Mouse (Mus musculus): ENCODE measurements at regions not wholly inside any gene's neighbourhood (a gene's known extent, or its start where the extent isn't known, plus 50 kb on each side); places are given as distances from the start of the nearest gene placed in this dataset.

- 50% methylated on average over 7 of the region's 7 CpGs for WGBS
- Histone ChIP-seq H3K27me3 (ENCODE audit: control insufficient read depth, insufficient read depth, low read length) (no peaks in the 10 kb centered on the region), H3K27ac (replicated peaks; ENCODE audit: low read depth, low read length) (no peak overlapping the region), H3K4me2 (ENCODE audit: low read depth, low read length) (no peak overlapping the region), H3K9ac (replicated peaks; ENCODE audit: low read length) (no peak overlapping the region), H3K36me3 (replicated peaks; ENCODE audit: control insufficient read depth, insufficient read depth, low read depth, low read length) (no peaks in the 10 kb centered on the region), H3K4me3 (ENCODE audit: low read depth, low read length) (no peak overlapping the region), H3K4me1 (ENCODE audit: control insufficient read depth, insufficient read depth, low read length) (no peaks in the 10 kb centered on the region), H3K9me3 (replicated peaks; ENCODE audit: control insufficient read depth, low read length) (no peaks in the 10 kb centered on the region)
- ATAC-seq (replicated peaks; ENCODE audit: insufficient number of reproducible peaks, low FRiP score, low TSS enrichment, low read depth) = peak; percentile 58
- peak; percentile 48 for DNase-seq (ENCODE audit: low spot score)
These were observed 171.1 kb upstream of the Nckap5 start for GRCm38 (mm10) chr1:127001700-127002099.

- H3K4me2 ChIP-seq (ENCODE audit: low read depth, low read length) = no peak overlapping the region
- 77% methylated on average over 1 of the region's 1 CpGs for WGBS
- no peak overlapping the region for H3K4me3 ChIP-seq (ENCODE audit: low read depth, low read length)
- H3K27ac ChIP-seq (replicated peaks; ENCODE audit: low read depth, low read length) = no peak overlapping the region
- no peaks in the 10 kb centered on the region for H3K27me3 ChIP-seq (ENCODE audit: control insufficient read depth, insufficient read depth, low read length)
- no peaks in the 10 kb centered on the region for H3K4me1 ChIP-seq (ENCODE audit: control insufficient read depth, insufficient read depth, low read length)
- ATAC-seq (replicated peaks; ENCODE audit: insufficient number of reproducible peaks, low FRiP score, low TSS enrichment, low read depth) = peak; percentile 35; the same call in 1 of the 2 replicates
- no peak overlapping the region for H3K9ac ChIP-seq (replicated peaks; ENCODE audit: low read length)
- no peaks in the 10 kb centered on the region for H3K36me3 ChIP-seq (replicated peaks; ENCODE audit: control insufficient read depth, insufficient read depth, low read depth, low read length)
- no peaks in the 10 kb centered on the region for H3K9me3 ChIP-seq (replicated peaks; ENCODE audit: control insufficient read depth, low read length)
- DNase-seq (ENCODE audit: low spot score) = peak; percentile 84
These were observed 162.6 kb upstream of the Nckap5 start for GRCm38 (mm10) chr1:126993061-126993640.

- Histone ChIP-seq H3K27ac (replicated peaks; ENCODE audit: low read depth, low read length) (no peak overlapping the region), H3K27me3 (ENCODE audit: control insufficient read depth, insufficient read depth, low read length) (no peaks in the 10 kb centered on the region), H3K36me3 (replicated peaks; ENCODE audit: control insufficient read depth, insufficient read depth, low read depth, low read length) (no peaks in the 10 kb centered on the region), H3K4me3 (ENCODE audit: low read depth, low read length) (no peak overlapping the region), H3K4me1 (ENCODE audit: control insufficient read depth, insufficient read depth, low read length) (no peaks in the 10 kb centered on the region), H3K4me2 (ENCODE audit: low read depth, low read length) (no peak overlapping the region), H3K9me3 (replicated peaks; ENCODE audit: control insufficient read depth, low read length) (no peaks in the 10 kb centered on the region), H3K9ac (replicated peaks; ENCODE audit: low read length) (no peak overlapping the region)
- DNase-seq (ENCODE audit: low spot score) (no peak), ATAC-seq (replicated peaks; ENCODE audit: insufficient number of reproducible peaks, low FRiP score, low TSS enrichment, low read depth) (no peak)
- 66% methylated on average over 4 of the region's 4 CpGs for WGBS
These were observed 161.8 kb upstream of the Nckap5 start for GRCm38 (mm10) chr1:126992441-126992840.

GRCm38 (mm10) chr1:126982805-126983204, 152.2 kb upstream of the Nckap5 start:
- ATAC-seq (replicated peaks; ENCODE audit: insufficient number of reproducible peaks, low FRiP score, low TSS enrichment, low read depth) = no peak

GRCm38 (mm10) chr1:126980311-126980710, 149.7 kb upstream of the Nckap5 start:
- Histone ChIP-seq H3K9me3 (replicated peaks; ENCODE audit: control insufficient read depth, low read length) (no peaks in the 10 kb centered on the region), H3K4me1 (ENCODE audit: control insufficient read depth, insufficient read depth, low read length) (no peaks in the 10 kb centered on the region), H3K4me3 (ENCODE audit: low read depth, low read length) (no peak overlapping the region), H3K9ac (replicated peaks; ENCODE audit: low read length) (no peak overlapping the region), H3K27ac (replicated peaks; ENCODE audit: low read depth, low read length) (no peak overlapping the region), H3K36me3 (replicated peaks; ENCODE audit: control insufficient read depth, insufficient read depth, low read depth, low read length) (no peaks in the 10 kb centered on the region), H3K4me2 (ENCODE audit: low read depth, low read length) (no peak overlapping the region), H3K27me3 (ENCODE audit: control insufficient read depth, insufficient read depth, low read length) (no peaks in the 10 kb centered on the region)
- whole genome bisulfite sequencing = 93% methylated on average over 14 of the region's 14 CpGs
- no peak for ATAC-seq (replicated peaks; ENCODE audit: insufficient number of reproducible peaks, low FRiP score, low TSS enrichment, low read depth)
- no peak for DNase-seq (ENCODE audit: low spot score)

More at GRCm38 (mm10) chr1:126982805-126983204, 152.2 kb upstream of the Nckap5 start:
- H3K9me3 ChIP-seq (replicated peaks; ENCODE audit: control insufficient read depth, low read length) = no peaks in the 10 kb centered on the region
- no peak for DNase-seq (ENCODE audit: low spot score)
- H3K36me3 ChIP-seq (replicated peaks; ENCODE audit: control insufficient read depth, insufficient read depth, low read depth, low read length) = no peaks in the 10 kb centered on the region
- H3K9ac ChIP-seq (replicated peaks; ENCODE audit: low read length) = no peak overlapping the region
- WGBS = 84% methylated on average over 5 of the region's 5 CpGs
- no peaks in the 10 kb centered on the region for H3K27me3 ChIP-seq (ENCODE audit: control insufficient read depth, insufficient read depth, low read length)
- H3K4me2 ChIP-seq (ENCODE audit: low read depth, low read length) = no peak overlapping the region
- H3K27ac ChIP-seq (replicated peaks; ENCODE audit: low read depth, low read length) = no peak overlapping the region
- no peak overlapping the region for H3K4me3 ChIP-seq (ENCODE audit: low read depth, low read length)
- H3K4me1 ChIP-seq (ENCODE audit: control insufficient read depth, insufficient read depth, low read length) = no peaks in the 10 kb centered on the region

- no peak overlapping the region for H3K9ac ChIP-seq (replicated peaks; ENCODE audit: low read length)
These were observed 143.3 kb upstream of the Nckap5 start for GRCm38 (mm10) chr1:126973871-126974270.

GRCm38 (mm10) chr1:126971777-126972421, 141.3 kb upstream of the Nckap5 start:
- no peaks in the 10 kb centered on the region for H3K9me3 ChIP-seq (replicated peaks; ENCODE audit: control insufficient read depth, low read length)
- H3K27ac ChIP-seq (replicated peaks; ENCODE audit: low read depth, low read length) = no peak overlapping the region
- H3K36me3 ChIP-seq (replicated peaks; ENCODE audit: control insufficient read depth, insufficient read depth, low read depth, low read length) = no peaks in the 10 kb centered on the region
- H3K4me2 ChIP-seq (ENCODE audit: low read depth, low read length) = no peak overlapping the region
- ATAC-seq (replicated peaks; ENCODE audit: insufficient number of reproducible peaks, low FRiP score, low TSS enrichment, low read depth) = no peak
- H3K4me1 ChIP-seq (ENCODE audit: control insufficient read depth, insufficient read depth, low read length) = no peaks in the 10 kb centered on the region
- no peak overlapping the region for H3K9ac ChIP-seq (replicated peaks; ENCODE audit: low read length)
- H3K4me3 ChIP-seq (ENCODE audit: low read depth, low read length) = no peak overlapping the region
- 76% methylated on average over 10 of the region's 10 CpGs for WGBS
- H3K27me3 ChIP-seq (ENCODE audit: control insufficient read depth, insufficient read depth, low read length) = no peaks in the 10 kb centered on the region
- DNase-seq (ENCODE audit: low spot score) = no peak

More at GRCm38 (mm10) chr1:126973871-126974270, 143.3 kb upstream of the Nckap5 start:
- no peak overlapping the region for H3K4me3 ChIP-seq (ENCODE audit: low read depth, low read length)
- ATAC-seq (replicated peaks; ENCODE audit: insufficient number of reproducible peaks, low FRiP score, low TSS enrichment, low read depth) = no peak
- H3K27ac ChIP-seq (replicated peaks; ENCODE audit: low read depth, low read length) = no peak overlapping the region
- no peaks in the 10 kb centered on the region for H3K27me3 ChIP-seq (ENCODE audit: control insufficient read depth, insufficient read depth, low read length)
- H3K36me3 ChIP-seq (replicated peaks; ENCODE audit: control insufficient read depth, insufficient read depth, low read depth, low read length) = no peaks in the 10 kb centered on the region
- H3K4me2 ChIP-seq (ENCODE audit: low read depth, low read length) = no peak overlapping the region
- no peaks in the 10 kb centered on the region for H3K9me3 ChIP-seq (replicated peaks; ENCODE audit: control insufficient read depth, low read length)
- DNase-seq (ENCODE audit: low spot score) = no peak
- WGBS = 90% methylated on average over 1 of the region's 1 CpGs
- H3K4me1 ChIP-seq (ENCODE audit: control insufficient read depth, insufficient read depth, low read length) = no peaks in the 10 kb centered on the region

- no peak overlapping the region for H3K9ac ChIP-seq (replicated peaks; ENCODE audit: low read length)
- 76% methylated on average over 1 of the region's 1 CpGs for WGBS
These were observed 140.5 kb upstream of the Nckap5 start for GRCm38 (mm10) chr1:126971118-126971517.

More at GRCm38 (mm10) chr1:126971118-126971517, 140.5 kb upstream of the Nckap5 start:
- Histone ChIP-seq H3K4me2 (ENCODE audit: low read depth, low read length) (no peak overlapping the region), H3K4me1 (ENCODE audit: control insufficient read depth, insufficient read depth, low read length) (no peaks in the 10 kb centered on the region), H3K9me3 (replicated peaks; ENCODE audit: control insufficient read depth, low read length) (no peaks in the 10 kb centered on the region), H3K27me3 (ENCODE audit: control insufficient read depth, insufficient read depth, low read length) (no peaks in the 10 kb centered on the region), H3K4me3 (ENCODE audit: low read depth, low read length) (no peak overlapping the region), H3K27ac (replicated peaks; ENCODE audit: low read depth, low read length) (no peak overlapping the region), H3K36me3 (replicated peaks; ENCODE audit: control insufficient read depth, insufficient read depth, low read depth, low read length) (no peaks in the 10 kb centered on the region)
- DNase-seq (ENCODE audit: low spot score) (no peak), ATAC-seq (replicated peaks; ENCODE audit: insufficient number of reproducible peaks, low FRiP score, low TSS enrichment, low read depth) (no peak)

Measured in embryonic facial prominence, embryonic 11.5 days (tissue).